Mouse (Mus musculus) bone marrow, adult 2 months (tissue): ENCODE results near the gene Dach2. TPM values are rescaled to one million over a fixed set of nuclear protein-coding genes. Genes with fewer than 3 reads are reported as not detected.

Experiments
- H3K27ac ChIP-seq: fragments of 200-500 bp; 2 replicates; pipeline ENCODE4 v1.5.1; 2012; ENCODE audit warnings: low read depth, mild to moderate bottlenecking, control low read depth, inconsistent platforms, low read length; ENCODE audit not compliant: control insufficient read depth, poor library complexity, insufficient read depth
- H3K4me1 ChIP-seq: fragments of 200-500 bp; 2 replicates; pipeline ENCODE4 v1.6.1; 2011; ENCODE audit warnings: low read length; ENCODE audit not compliant: control insufficient read depth, insufficient read depth
- H3K4me3 ChIP-seq: fragments of 200-500 bp; replicated peaks from 2 replicates; pipeline ENCODE3; 2011; ENCODE audit warnings: mild to moderate bottlenecking, low read depth, low read length, control low read depth; ENCODE audit not compliant: control insufficient read depth
- CTCF ChIP-seq: fragments of 200-500 bp; IDR thresholded peaks from 2 replicates; pipeline ENCODE4 v1.5.1; 2011; ENCODE audit warnings: low read length, control low read depth; ENCODE audit not compliant: control insufficient read depth, insufficient read depth
- POLR2A ChIP-seq: fragments of 200-500 bp; IDR thresholded peaks from 2 replicates; pipeline ENCODE4 v1.6.1; 2011; ENCODE audit warnings: low read depth, mild to moderate bottlenecking, control low read depth, low read length, borderline replicate concordance; ENCODE audit not compliant: control insufficient read depth
- WGBS: fragments of 180-500 bp; shearing (Covaris S2); methylation state at CpG from one replicate; pipeline ENCODE4 v1.1.7; 2018; 5-methylcytosine and 5-hydroxymethylcytosine counted together
- polyA plus RNA-seq: library from polyadenylated mRNA; stranded (reverse); fragments of >200 nt; gene quantifications from 2 replicates; pipeline ENCODE4 v1.2.4, GENCODE M21; 2011; ENCODE audit warnings: low replicate concordance; ENCODE audit not compliant: missing spikeins, insufficient read depth, insufficient read length

Dach2 gene
- polyA plus RNA-seq, 1 experiment = not detected

DNA sequence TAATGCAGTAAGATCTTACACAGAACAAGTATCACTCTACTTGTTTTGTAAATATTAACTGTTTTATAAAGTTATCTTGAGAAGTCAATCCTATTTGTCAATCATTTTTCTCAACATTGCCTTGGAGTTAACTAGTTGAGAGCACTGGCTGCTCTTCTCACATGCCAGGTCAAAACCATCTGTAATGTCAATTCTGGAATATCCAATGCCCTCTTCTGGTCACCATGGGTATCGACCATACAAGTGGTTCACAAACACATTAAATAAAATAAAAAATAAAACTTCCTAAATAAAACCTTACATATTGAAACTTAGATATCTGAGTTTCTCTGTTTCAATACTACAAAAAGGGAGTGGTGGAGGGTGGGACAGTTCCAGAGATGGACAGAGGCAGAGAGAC lies 495.0 kb downstream of the Dach2 start:
- 46% methylated on average over 1 of the region's 1 CpGs for WGBS

DNA sequence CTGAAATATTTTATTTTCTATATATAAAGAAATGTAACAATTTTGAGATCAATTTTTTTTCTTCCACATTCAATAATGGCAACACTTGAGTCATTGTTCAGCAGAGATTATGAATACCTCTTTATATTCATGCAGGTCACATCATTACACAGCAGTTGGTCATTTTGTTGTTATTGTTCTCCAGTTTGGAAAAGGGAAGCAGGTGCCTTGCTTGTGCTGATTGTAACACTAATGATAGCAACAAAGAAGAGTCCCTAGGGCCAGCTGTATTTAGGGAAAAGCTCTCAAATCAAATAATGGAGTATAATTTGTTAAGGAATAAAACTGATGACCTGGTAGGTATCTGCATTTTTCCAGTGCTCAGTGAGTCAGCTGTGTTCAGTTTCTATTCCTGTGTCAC lies 513.1 kb downstream of the Dach2 start:
- Histone ChIP-seq H3K4me1 (no peaks in the 10 kb centered on the region), H3K4me3 (no peak overlapping the region), H3K27ac (no peak overlapping the region)
- no peak for TF ChIP-seq CTCF
- no peak for TF ChIP-seq POLR2A

More for the DNA sequence above, 495.0 kb downstream of the Dach2 start:
- Histone ChIP-seq H3K4me3 (no peak overlapping the region), H3K27ac (no peak overlapping the region), H3K4me1 (no peaks in the 10 kb centered on the region)
- no peak for TF ChIP-seq CTCF
- no peak for TF ChIP-seq POLR2A

DNA sequence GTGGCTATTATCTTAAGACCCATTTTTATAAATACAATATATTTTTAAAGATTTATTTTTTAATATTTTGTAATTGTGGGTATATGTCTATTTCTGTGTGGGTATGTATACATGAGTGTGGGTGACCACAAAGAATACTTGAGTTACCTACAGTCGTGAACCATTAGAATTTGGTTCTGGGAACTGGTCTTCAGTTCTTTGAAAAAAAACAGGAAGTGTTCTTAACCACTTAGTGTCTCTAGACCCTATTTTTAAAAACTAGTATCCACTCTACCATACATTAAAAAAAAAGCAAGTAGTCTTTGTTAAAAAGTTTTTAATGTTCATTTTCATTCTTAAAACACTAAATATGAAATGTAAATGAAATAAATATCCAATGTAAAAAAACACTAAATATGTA lies 529.5 kb downstream of the Dach2 start:
- no peak overlapping the region for H3K27ac ChIP-seq
- WGBS = 8% methylated on average over 1 of the region's 1 CpGs
- TF ChIP-seq POLR2A (no peak), CTCF (no peak)
- no peaks in the 10 kb centered on the region for H3K4me1 ChIP-seq
- no peak overlapping the region for H3K4me3 ChIP-seq

DNA sequence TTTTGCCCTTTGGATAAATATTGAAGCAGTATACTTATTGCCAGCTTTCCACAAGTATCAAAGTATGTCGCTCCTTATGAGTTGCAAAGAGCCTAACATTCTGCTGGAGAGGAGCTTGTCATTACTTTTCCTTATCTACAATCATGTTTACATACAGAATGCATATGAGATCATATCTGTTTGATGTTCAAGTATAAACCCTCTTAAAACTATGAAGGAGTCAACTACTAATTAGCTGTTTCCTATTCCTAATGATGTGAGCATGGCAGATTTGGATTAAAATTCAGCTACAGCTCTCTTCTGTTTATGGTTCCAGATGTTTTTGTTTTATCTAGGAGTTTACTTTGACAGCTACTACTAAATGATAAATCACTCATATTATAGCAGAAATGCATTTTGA lies 535.8 kb downstream of the Dach2 start:
- 86% methylated on average over 1 of the region's 1 CpGs for WGBS
- H3K4me3 ChIP-seq = no peak overlapping the region
- TF ChIP-seq POLR2A (no peak), CTCF (no peak)
- no peaks in the 10 kb centered on the region for H3K4me1 ChIP-seq
- no peak overlapping the region for H3K27ac ChIP-seq

DNA sequence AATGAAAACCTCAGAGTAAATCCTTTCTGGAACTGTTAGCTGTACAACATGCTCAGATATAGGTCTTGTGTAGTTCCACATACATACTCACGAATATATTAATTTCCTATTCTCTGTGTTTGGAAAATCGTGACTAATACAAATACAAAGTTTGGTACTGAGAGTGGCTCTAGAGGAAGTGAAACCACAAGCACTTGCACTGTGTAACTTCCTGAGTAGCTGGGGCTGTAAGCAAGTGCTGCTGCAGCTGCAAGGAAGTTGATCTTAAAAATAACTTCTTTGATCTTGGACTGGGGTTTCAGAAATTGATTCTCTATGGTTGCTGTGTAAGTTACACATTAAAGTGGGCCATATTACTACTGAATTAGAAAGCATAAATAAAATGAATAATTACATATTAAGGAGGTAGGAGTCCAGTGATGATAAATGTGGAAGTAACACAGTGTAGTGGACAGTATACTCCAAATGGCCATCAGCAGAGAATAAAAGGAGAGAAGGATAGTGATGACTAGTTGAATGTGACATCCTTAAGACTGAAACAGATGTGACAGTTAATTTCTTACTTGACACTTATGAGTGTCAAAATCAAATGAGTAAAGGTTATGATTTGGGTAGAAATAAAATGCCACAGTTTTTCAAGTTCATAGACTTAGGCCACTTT lies 570.7 kb downstream of the Dach2 start:
- Histone ChIP-seq H3K4me1 (no peaks in the 10 kb centered on the region), H3K27ac (no peak overlapping the region), H3K4me3 (no peak overlapping the region)
- 3% methylated on average over 2 of the region's 2 CpGs for WGBS
- TF ChIP-seq CTCF (no peak), POLR2A (no peak)

Other genes with a start within 250 kb of the Dach2 start
- gene Chm, start 112.0 kb upstream of the Dach2 start, polyA plus RNA-seq = 0.95 and 9.9 TPM in 2 replicates